Mouse (Mus musculus) MEL (cell line): ENCODE measurements around the gene Pigt. TPM values are rescaled to one million over a fixed set of nuclear protein-coding genes. Genes with fewer than 3 reads are reported as not detected.

Source experiments
- DNase-seq: peaks from one replicate; pipeline ENCODE4 v3.0.0; 2011; ENCODE audit warnings: low read depth, low spot score
- H3K27ac ChIP-seq: 2 replicates; pipeline ENCODE4 v1.5.1; 2012; ENCODE audit warnings: low read depth, mild to moderate bottlenecking, control low read depth, low read length, moderate library complexity; ENCODE audit not compliant: control insufficient read depth
- H3K27me3 ChIP-seq, 2 experiments: fragments of 150-350 bp in 1 of 2; sonication (generic) in 1 of 2; 2 replicates each; pipeline ENCODE4 v1.6.1; 2012; ENCODE audit warnings: low read length in 2 of 2, mild to moderate bottlenecking in 2 of 2, improper control_type of control experiment in 1 of 2, moderate library complexity in 1 of 2; ENCODE audit not compliant: insufficient read depth in 2 of 2, control insufficient read depth in 1 of 2
- H3K36me3 ChIP-seq, 2 experiments: 2 replicates each; pipeline ENCODE4 v1.6.1; 2012 to 2014; ENCODE audit warnings: low read length in 2 of 2, improper control_type of control experiment in 1 of 2, inconsistent platforms in 1 of 2, mild to moderate bottlenecking in 1 of 2; ENCODE audit not compliant: insufficient read depth in 2 of 2, control insufficient read depth in 1 of 2
- H3K4me1 ChIP-seq, 2 experiments: fragments of 150-350 bp in 1 of 2; sonication (generic) in 1 of 2; 2 replicates each; pipeline ENCODE4 v1.6.1; 2012; ENCODE audit warnings: low read length in 2 of 2, improper control_type of control experiment in 1 of 2, mild to moderate bottlenecking in 1 of 2; ENCODE audit not compliant: insufficient read depth in 2 of 2, control insufficient read depth in 1 of 2
- H3K4me3 ChIP-seq, 2 experiments: fragments of 150-350 bp in 1 of 2; sonication (generic) in 1 of 2; 2 replicates each; pipeline ENCODE4 v1.5.1; 2012; ENCODE audit warnings: low read depth in 2 of 2, low read length in 2 of 2, mild to moderate bottlenecking in 2 of 2, moderate library complexity in 2 of 2, control low read depth in 1 of 2, improper control_type of control experiment in 1 of 2; ENCODE audit not compliant: control insufficient read depth in 1 of 2, insufficient read depth in 1 of 2
- H3K79me2 ChIP-seq: 2 replicates; pipeline ENCODE4 v1.6.1; 2012; ENCODE audit warnings: mild to moderate bottlenecking, low read length, moderate library complexity; ENCODE audit not compliant: control insufficient read depth, poor library complexity, insufficient read depth
- H3K9ac ChIP-seq: 2 replicates; pipeline ENCODE4 v1.6.1; 2012; ENCODE audit warnings: low read depth, mild to moderate bottlenecking, control low read depth, low read length, moderate library complexity; ENCODE audit not compliant: control insufficient read depth, poor library complexity, severe bottlenecking
- H3K9me3 ChIP-seq: fragments of 150-350 bp; sonication (generic); replicated peaks from 2 replicates; pipeline ENCODE4 v1.6.1; 2012; ENCODE audit warnings: mild to moderate bottlenecking, low read length, improper control_type of control experiment, moderate library complexity; ENCODE audit not compliant: insufficient read depth
- BHLHE40 ChIP-seq: IDR thresholded peaks from 2 replicates; pipeline ENCODE4 v1.6.1; 2012; ENCODE audit warnings: low read depth, mild to moderate bottlenecking, inconsistent platforms, low read length, improper control_type of control experiment, borderline replicate concordance
- CHD1 ChIP-seq: IDR thresholded peaks from 2 replicates; pipeline ENCODE4 v1.6.1; 2012; ENCODE audit warnings: low read depth, mild to moderate bottlenecking, inconsistent platforms, low read length, improper control_type of control experiment
- CHD2 ChIP-seq: IDR thresholded peaks from 2 replicates; pipeline ENCODE4 v1.6.1; 2011; ENCODE audit warnings: low read length, improper control_type of control experiment
- CTCF ChIP-seq, 3 experiments: IDR thresholded peaks in 2 of 3; conservative IDR thresholded peaks in 1 of 3; 2 replicates each; pipeline ENCODE4 v1.5.1; 2011 to 2012; ENCODE audit warnings: low read length in 3 of 3, low read depth in 2 of 3, mild to moderate bottlenecking in 2 of 3, improper control_type of control experiment in 1 of 3, inconsistent platforms in 1 of 3, mixed read lengths in 1 of 3, moderate library complexity in 1 of 3; ENCODE audit not compliant: control insufficient read depth in 1 of 3, insufficient read depth in 1 of 3, poor library complexity in 1 of 3, severe bottlenecking in 1 of 3
- E2F4 ChIP-seq: IDR thresholded peaks from 2 replicates; pipeline ENCODE4 v1.6.1; 2011; ENCODE audit warnings: low read depth, low read length, improper control_type of control experiment, borderline replicate concordance
- ELF1 ChIP-seq: IDR thresholded peaks from 2 replicates; pipeline ENCODE4 v1.6.1; 2014; ENCODE audit warnings: low read depth, mild to moderate bottlenecking, inconsistent platforms, low read length, improper control_type of control experiment, moderate library complexity
- EP300 ChIP-seq, 2 experiments: IDR thresholded peaks; 2 replicates each; pipeline ENCODE4 v1.6.1; 2011; ENCODE audit warnings: improper control_type of control experiment in 2 of 2, low read length in 2 of 2, low read depth in 1 of 2, mild to moderate bottlenecking in 1 of 2
- ETS1 ChIP-seq: IDR thresholded peaks from 2 replicates; pipeline ENCODE4 v1.6.1; 2012; ENCODE audit warnings: low read depth, mild to moderate bottlenecking, inconsistent platforms, low read length, improper control_type of control experiment, moderate library complexity
- GATA1 ChIP-seq: IDR thresholded peaks from 2 replicates; pipeline ENCODE4 v1.6.1; 2011; ENCODE audit warnings: low read depth, low read length, improper control_type of control experiment
- HCFC1 ChIP-seq: IDR thresholded peaks from 2 replicates; pipeline ENCODE4 v1.6.1; 2012; ENCODE audit warnings: low read depth, mild to moderate bottlenecking, inconsistent platforms, low read length, improper control_type of control experiment, moderate library complexity
- JUND ChIP-seq: IDR thresholded peaks from 2 replicates; pipeline ENCODE4 v1.6.1; 2011; ENCODE audit warnings: low read depth, mild to moderate bottlenecking, improper control_type of control experiment, low read length
- KAT2A ChIP-seq: conservative IDR thresholded peaks from 2 replicates; pipeline ENCODE4 v1.6.1; 2012; ENCODE audit warnings: low read depth, low read length, improper control_type of control experiment, inconsistent platforms
- MAFK ChIP-seq: IDR thresholded peaks from 2 replicates; pipeline ENCODE4 v1.6.1; 2011; ENCODE audit warnings: low read depth, mild to moderate bottlenecking, low read length, improper control_type of control experiment, borderline replicate concordance
- MAX ChIP-seq: IDR thresholded peaks from 2 replicates; pipeline ENCODE4 v1.6.1; 2011; ENCODE audit warnings: low read length, improper control_type of control experiment
- MAZ ChIP-seq: IDR thresholded peaks from 2 replicates; pipeline ENCODE4 v1.6.1; 2012; ENCODE audit warnings: low read depth, mild to moderate bottlenecking, inconsistent platforms, low read length, improper control_type of control experiment
- MEF2A ChIP-seq: IDR thresholded peaks from 2 replicates; pipeline ENCODE4 v1.6.1; 2014; ENCODE audit warnings: low read depth, mild to moderate bottlenecking, inconsistent platforms, low read length, improper control_type of control experiment; ENCODE audit not compliant: poor library complexity, insufficient replicate concordance, severe bottlenecking; ENCODE audit errors: extremely low read depth
- MXI1 ChIP-seq: IDR thresholded peaks from 2 replicates; pipeline ENCODE4 v1.6.1; 2011; ENCODE audit warnings: mild to moderate bottlenecking, low read depth, low read length, improper control_type of control experiment
- MYB ChIP-seq: IDR thresholded peaks from 2 replicates; pipeline ENCODE4 v1.6.1; 2011; ENCODE audit warnings: mild to moderate bottlenecking, low read depth, low read length, improper control_type of control experiment
- MYC ChIP-seq: IDR thresholded peaks from 2 replicates; pipeline ENCODE4 v1.6.1; 2011; ENCODE audit warnings: low read depth, mild to moderate bottlenecking, low read length, improper control_type of control experiment, moderate library complexity
- NELFE ChIP-seq: IDR thresholded peaks from 2 replicates; pipeline ENCODE4 v1.6.1; 2011; ENCODE audit warnings: low read depth, low read length, improper control_type of control experiment
- NRF1 ChIP-seq: IDR thresholded peaks from 2 replicates; pipeline ENCODE4 v1.6.1; 2014; ENCODE audit warnings: low read depth, mild to moderate bottlenecking, inconsistent platforms, low read length, improper control_type of control experiment, moderate library complexity; ENCODE audit not compliant: poor library complexity, insufficient read depth, severe bottlenecking
- POLR2AphosphoS2 ChIP-seq: IDR thresholded peaks from 2 replicates; pipeline ENCODE4 v1.6.1; 2011; ENCODE audit warnings: low read length, improper control_type of control experiment
- POLR2AphosphoS5 ChIP-seq: IDR thresholded peaks from 2 replicates; pipeline ENCODE4 v1.6.1; 2012; ENCODE audit warnings: low read depth, borderline replicate concordance, mild to moderate bottlenecking, inconsistent platforms, low read length, moderate library complexity, mixed read lengths
- RCOR1 ChIP-seq: IDR thresholded peaks from 2 replicates; pipeline ENCODE4 v1.6.1; 2012; ENCODE audit warnings: low read depth, mild to moderate bottlenecking, inconsistent platforms, low read length, improper control_type of control experiment
- SIN3A ChIP-seq: IDR thresholded peaks from 2 replicates; pipeline ENCODE4 v1.6.1; 2012; ENCODE audit warnings: low read length, improper control_type of control experiment, inconsistent platforms
- SMC3 ChIP-seq: IDR thresholded peaks from 2 replicates; pipeline ENCODE4 v1.6.1; 2011; ENCODE audit warnings: low read depth, low read length, improper control_type of control experiment
- TAL1 ChIP-seq: IDR thresholded peaks from 2 replicates; pipeline ENCODE4 v1.6.1; 2012; ENCODE audit warnings: mild to moderate bottlenecking, inconsistent platforms, low read length, moderate library complexity, mixed read lengths
- TBP ChIP-seq: IDR thresholded peaks from 2 replicates; pipeline ENCODE4 v1.8.0; 2011; ENCODE audit warnings: low read depth, low read length, improper control_type of control experiment
- TCF12 ChIP-seq: IDR thresholded peaks from 2 replicates; pipeline ENCODE4 v1.6.1; 2014; ENCODE audit warnings: low read depth, mild to moderate bottlenecking, inconsistent platforms, low read length, improper control_type of control experiment, moderate library complexity
- UBTF ChIP-seq: IDR thresholded peaks from 2 replicates; pipeline ENCODE4 v1.6.1; 2012; ENCODE audit warnings: low read depth, mild to moderate bottlenecking, inconsistent platforms, low read length, improper control_type of control experiment, moderate library complexity, borderline replicate concordance; ENCODE audit not compliant: insufficient read depth
- USF1 ChIP-seq: IDR thresholded peaks from 2 replicates; pipeline ENCODE4 v1.6.1; 2014; ENCODE audit warnings: low read depth, mild to moderate bottlenecking, inconsistent platforms, low read length, improper control_type of control experiment, moderate library complexity
- USF2 ChIP-seq, 2 experiments: IDR thresholded peaks; 2 replicates each; pipeline ENCODE4 v1.6.1; 2011 to 2012; ENCODE audit warnings: improper control_type of control experiment in 2 of 2, low read length in 2 of 2, borderline replicate concordance in 1 of 2, inconsistent platforms in 1 of 2, low read depth in 1 of 2, mild to moderate bottlenecking in 1 of 2; ENCODE audit not compliant: insufficient read depth in 1 of 2
- ZC3H11A ChIP-seq: IDR thresholded peaks from 2 replicates; pipeline ENCODE4 v1.6.1; 2012; ENCODE audit warnings: low read depth, mild to moderate bottlenecking, inconsistent platforms, low read length, improper control_type of control experiment
- ZMIZ1 ChIP-seq: IDR thresholded peaks from 2 replicates; pipeline ENCODE4 v1.6.1; 2012; ENCODE audit warnings: low read depth, mild to moderate bottlenecking, inconsistent platforms, low read length, improper control_type of control experiment, moderate library complexity
- polyA plus RNA-seq, 2 experiments: library from polyadenylated mRNA; stranded (reverse) in 1 of 2; unstranded in 1 of 2; fragments of >175 nt in 1 of 2; fragments of >200 nt in 1 of 2; gene quantifications; 2 replicates each; pipeline versions ENCODE4 v1.2.1 to v1.2.4; 2012; ENCODE audit warnings: low replicate concordance in 2 of 2, low read depth in 1 of 2; ENCODE audit not compliant: insufficient read length in 2 of 2, insufficient read depth in 1 of 2, missing spikeins in 1 of 2
- total RNA-seq: library from RNA; depleted of rRNA; stranded (reverse); fragments of 300-350 nt; gene quantifications from 2 replicates; pipeline ENCODE4 v1.2.3, GENCODE M21; 2012; rRNA removed

Pigt gene
- total RNA-seq (35.8 and 39.8 TPM in 2 replicates), polyA plus RNA-seq (100 to 1,000 TPM in 1 of 2 experiments, not detected in 1; 115 TPM)

DNA sequence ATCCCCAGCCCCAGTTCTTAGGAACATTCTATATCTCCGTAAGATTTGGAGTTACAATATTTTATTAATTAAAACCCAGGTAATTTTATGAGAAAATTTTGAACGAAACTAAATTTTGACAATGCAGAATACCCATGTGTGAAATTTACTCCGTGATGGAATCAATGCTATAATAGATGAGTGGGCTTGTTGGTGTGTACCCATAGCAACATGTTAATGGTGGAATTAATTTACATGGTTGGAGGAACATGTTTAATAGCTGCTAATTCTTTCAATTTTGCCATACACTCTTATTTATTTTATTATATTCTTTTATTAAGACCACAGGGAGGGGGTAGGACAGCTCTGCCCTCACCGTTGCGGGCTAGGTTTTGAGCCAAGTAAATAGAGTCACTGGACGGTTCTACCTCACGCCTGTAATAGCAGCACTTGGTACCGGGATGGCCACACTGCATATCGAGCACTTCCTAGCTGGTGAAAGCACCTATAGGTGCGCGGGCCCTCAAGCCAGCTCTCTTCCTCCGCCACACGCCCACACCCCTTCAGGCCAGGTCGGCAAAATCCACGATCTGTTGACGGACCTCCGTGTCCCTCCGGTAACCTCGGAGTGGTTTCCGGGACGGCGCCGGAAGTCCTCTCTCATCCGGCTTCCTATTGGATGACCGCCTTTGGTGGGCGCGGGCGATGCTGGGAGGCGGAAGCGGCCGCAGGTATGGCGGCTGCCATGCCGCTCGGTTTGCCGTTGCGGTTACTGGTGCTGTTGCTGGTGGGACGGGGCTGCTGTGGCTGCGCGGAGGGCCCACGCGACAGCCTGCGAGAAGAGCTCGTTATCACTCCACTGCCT is at the start of gene Pigt:
Gene Pigt, plus strand, starts transcription at position 674 of the 844 bp plus-strand sequence.
- Histone ChIP-seq H3K27me3 (no peaks in the 10 kb centered on the region), H3K4me3 (peak within 1 kb of the TSS; percentile 80 to 94), H3K79me2 (peaks cover 10% of the 10 kb centered on the region), H3K27ac (peak within 1 kb of the TSS; percentile 51), H3K9me3 (no peaks in the 10 kb centered on the region), H3K9ac (peak within 1 kb of the TSS; percentile 84), H3K4me1 (peaks cover 2 to 17% of the 10 kb centered on the region in 2 experiments), H3K36me3 (peaks cover 0 to 22% of the 10 kb centered on the region in 2 experiments; a peak in 2 of 4 replicates)
- peak; percentile 90 for DNase-seq
- TF ChIP-seq EP300 (IDR thresholded peaks at IDR 0.05; ENCODE audit: low read depth in 1 of 2, low read length in 2 of 2) (0 out of 4 replicates have a peak, but pooled peaks of 1 of the 2 experiments have one; percentile 20), USF1 (0 out of 2 replicates have a peak, but pooled peaks have one; percentile 4), CHD2 (no peak), ETS1 (no peak), SIN3A (peak; percentile 93), TAL1 (no peak), BHLHE40 (no peak), MAX (peak; percentile 50), CHD1 (no peak), SMC3 (no peak), KAT2A (no peak; the same call in 1 of the 2 replicates), POLR2AphosphoS2 (peak; percentile 86; the same call in 1 of the 2 replicates), MXI1 (peak; percentile 92), ZMIZ1 (peak; percentile 72; the same call in 1 of the 2 replicates), NELFE (peak; percentile 88), GATA1 (no peak), MAFK (no peak), TCF12 (peak; percentile 67), CTCF (IDR thresholded peaks at IDR 0.05 in 2 of 3, conservative IDR thresholded peaks at IDR 0.05 in 1 of 3; ENCODE audit: control insufficient read depth in 1 of 3, insufficient read depth in 1 of 3, low read depth in 2 of 3, low read length in 3 of 3, poor library complexity in 1 of 3, severe bottlenecking in 1 of 3) (no peak), NRF1 (no peak), MAZ (no peak), ZC3H11A (no peak), MYC (no peak), POLR2AphosphoS5 (no peak), TBP (0 out of 2 replicates have a peak, but pooled peaks have one; percentile 59), ELF1 (peak; percentile 96), E2F4 (no peak), MEF2A (no peak), JUND (no peak), RCOR1 (peak; percentile 9; the same call in 1 of the 2 replicates), MYB (no peak), HCFC1 (peak; percentile 92), USF2 (IDR thresholded peaks at IDR 0.05; ENCODE audit: borderline replicate concordance in 1 of 2, insufficient read depth in 1 of 2, low read depth in 1 of 2, low read length in 2 of 2) (no peak), UBTF (no peak)
